Mouse (Mus musculus) intestine, postnatal 0 days (tissue): ENCODE data around the gene Fos. TPM values are rescaled to one million over a fixed set of nuclear protein-coding genes. Genes with fewer than 3 reads are reported as not detected.

Source experiments
- ATAC-seq: fragments of 200-750 bp; cut with Nextera tagmentation; 2 replicates; pipeline ENCODE4 v1.8.0; 2017; ENCODE audit warnings: mild to moderate bottlenecking, moderate TSS enrichment, moderate library complexity
- H3K27ac ChIP-seq: fragments of 300-500 bp; sonication (generic); 2 replicates; pipeline ENCODE4 v1.5.1; 2014; ENCODE audit warnings: mild to moderate bottlenecking, low read depth, low read length, moderate library complexity
- H3K27me3 ChIP-seq: fragments of 300-500 bp; sonication (generic); replicated peaks from 2 replicates; pipeline ENCODE4 v1.6.1; 2014; ENCODE audit warnings: low read length, mixed read lengths; ENCODE audit not compliant: control insufficient read depth, insufficient read depth
- H3K36me3 ChIP-seq: fragments of 300-500 bp; sonication (generic); 2 replicates; pipeline ENCODE4 v1.6.1; 2014; ENCODE audit warnings: mild to moderate bottlenecking, moderate library complexity; ENCODE audit not compliant: control insufficient read depth, insufficient read depth
- H3K4me1 ChIP-seq: fragments of 300-500 bp; sonication (generic); replicated peaks from 2 replicates; pipeline ENCODE4 v1.6.1; 2014; ENCODE audit warnings: antibody characterized with exemption, low read length, mixed read lengths; ENCODE audit not compliant: control insufficient read depth, insufficient read depth
- H3K4me2 ChIP-seq: fragments of 300-500 bp; sonication (generic); replicated peaks from 2 replicates; pipeline ENCODE4 v1.6.1; 2014; ENCODE audit warnings: low read depth, mild to moderate bottlenecking, moderate library complexity
- H3K4me3 ChIP-seq: fragments of 300-500 bp; sonication (generic); 2 replicates; pipeline ENCODE4 v1.5.1; 2014; ENCODE audit warnings: low read depth, low read length
- H3K9ac ChIP-seq: fragments of 300-500 bp; sonication (generic); 2 replicates; pipeline ENCODE4 v1.6.1; 2014; ENCODE audit warnings: mild to moderate bottlenecking, low read depth, low read length
- H3K9me3 ChIP-seq: fragments of 300-500 bp; sonication (generic); 2 replicates; pipeline ENCODE4 v1.6.1; 2016; ENCODE audit warnings: mixed run types; ENCODE audit not compliant: control insufficient read depth
- CTCF ChIP-seq: sonication (generic); IDR thresholded peaks from 2 replicates; pipeline ENCODE4 v1.5.1; 2016; ENCODE audit warnings: low read depth, mild to moderate bottlenecking, control low read depth, antibody characterized with exemption, moderate library complexity
- WGBS: fragments of 180-500 bp; shearing (Covaris S2); extraction: QIAGEN DNeasy Blood & Tissue Kit; methylation state at CpG from one replicate; pipeline ENCODE4 v1.1.7; 2014; 5-methylcytosine and 5-hydroxymethylcytosine counted together
- polyA plus RNA-seq: library from polyadenylated mRNA; unstranded; fragments of >200 nt; fragmentation: Nextera tagmentation; extraction: Ambion mirVana; gene quantifications from 2 replicates; pipeline ENCODE4 v1.2.1, GENCODE M21; 2015

The Fos gene
- polyA plus RNA-seq, 1 experiment from 2014 or later = 22.4 TPM

GRCm38 (mm10) chr12:85467854-85468253 is 5.8 kb upstream of the Fos start:
- H3K27me3 ChIP-seq = no peaks in the 10 kb centered on the region
- TF ChIP-seq CTCF = no peak
- no peak overlapping the region for H3K27ac ChIP-seq
- no peak overlapping the region for H3K4me3 ChIP-seq
- no peak overlapping the region for H3K4me2 ChIP-seq
- no peak for ATAC-seq
- H3K9ac ChIP-seq = no peak overlapping the region
- H3K36me3 ChIP-seq = no peaks in the 10 kb centered on the region
- no peaks in the 10 kb centered on the region for H3K9me3 ChIP-seq
- WGBS = 72% methylated on average over 14 of the region's 14 CpGs
- H3K4me1 ChIP-seq = 0 out of 2 replicates have a peak, but pooled peaks cover 6% of the 10 kb centered on the region

- no peaks in the 10 kb centered on the region for H3K9me3 ChIP-seq
- no peak overlapping the region for H3K4me3 ChIP-seq
- H3K27ac ChIP-seq = no peak overlapping the region
- ATAC-seq = no peak
- H3K9ac ChIP-seq = no peak overlapping the region
- H3K4me2 ChIP-seq = no peak overlapping the region
- no peaks in the 10 kb centered on the region for H3K27me3 ChIP-seq
- H3K36me3 ChIP-seq = no peaks in the 10 kb centered on the region
- 0 out of 2 replicates have a peak, but pooled peaks cover 9% of the 10 kb centered on the region for H3K4me1 ChIP-seq
- 70% methylated on average over 12 of the region's 12 CpGs for WGBS
- no peak for TF ChIP-seq CTCF
These were observed 5.0 kb upstream of the Fos start for GRCm38 (mm10) chr12:85468666-85469065.

- H3K4me1 ChIP-seq = 0 out of 2 replicates have a peak, but pooled peaks cover 15% of the 10 kb centered on the region
- H3K4me3 ChIP-seq = peak overlapping the region; percentile 80
- H3K27me3 ChIP-seq = no peaks in the 10 kb centered on the region
- peak overlapping the region; percentile 91 for H3K27ac ChIP-seq
- H3K36me3 ChIP-seq = peaks cover 8% of the 10 kb centered on the region; the same call in 1 of the 2 replicates
- H3K4me2 ChIP-seq = peak overlapping the region; percentile 90
- WGBS = 2% methylated on average over 42 of the region's 42 CpGs
- ATAC-seq = peak; percentile 60
- TF ChIP-seq CTCF = peak; percentile 43
- peak overlapping the region; percentile 64 for H3K9ac ChIP-seq
- H3K9me3 ChIP-seq = no peaks in the 10 kb centered on the region
These were observed 1.6 kb upstream of the Fos start for GRCm38 (mm10) chr12:85471920-85472655.

- peak overlapping the region; percentile 90 for H3K4me2 ChIP-seq
- peak overlapping the region; percentile 80 for H3K4me3 ChIP-seq
- H3K36me3 ChIP-seq = peaks cover 8% of the 10 kb centered on the region; the same call in 1 of the 2 replicates
- peak overlapping the region; percentile 84 for H3K9ac ChIP-seq
- H3K9me3 ChIP-seq = no peaks in the 10 kb centered on the region
- H3K27ac ChIP-seq = peak overlapping the region; percentile 91
- H3K4me1 ChIP-seq = 0 out of 2 replicates have a peak, but pooled peaks cover 11% of the 10 kb centered on the region
- under 1% methylated on average over 22 of the region's 23 CpGs for WGBS
- 0 out of 2 replicates have a peak, but pooled peaks have one; percentile 0 for ATAC-seq
- peak; percentile 38 for TF ChIP-seq CTCF
- H3K27me3 ChIP-seq = no peaks in the 10 kb centered on the region
These were observed 857 bp upstream of the Fos start for GRCm38 (mm10) chr12:85472656-85473410.

GRCm38 (mm10) chr12:85474298-85475231 is 875 bp downstream of the Fos start:
- H3K4me1 ChIP-seq = peaks cover 15% of the 10 kb centered on the region; the same call in 1 of the 2 replicates
- H3K4me2 ChIP-seq = peak overlapping the region; percentile 90
- TF ChIP-seq CTCF = no peak
- under 1% methylated on average over 49 of the region's 49 CpGs for WGBS
- peak overlapping the region; percentile 91 for H3K27ac ChIP-seq
- no peaks in the 10 kb centered on the region for H3K27me3 ChIP-seq
- H3K9ac ChIP-seq = peak overlapping the region; percentile 84
- peak overlapping the region; percentile 80 for H3K4me3 ChIP-seq
- ATAC-seq = no peak
- no peaks in the 10 kb centered on the region for H3K9me3 ChIP-seq
- peaks cover 8% of the 10 kb centered on the region; the same call in 1 of the 2 replicates for H3K36me3 ChIP-seq
